Mouse (Mus musculus): ENCODE data around the gene Eng.

Eng gene

DNA sequence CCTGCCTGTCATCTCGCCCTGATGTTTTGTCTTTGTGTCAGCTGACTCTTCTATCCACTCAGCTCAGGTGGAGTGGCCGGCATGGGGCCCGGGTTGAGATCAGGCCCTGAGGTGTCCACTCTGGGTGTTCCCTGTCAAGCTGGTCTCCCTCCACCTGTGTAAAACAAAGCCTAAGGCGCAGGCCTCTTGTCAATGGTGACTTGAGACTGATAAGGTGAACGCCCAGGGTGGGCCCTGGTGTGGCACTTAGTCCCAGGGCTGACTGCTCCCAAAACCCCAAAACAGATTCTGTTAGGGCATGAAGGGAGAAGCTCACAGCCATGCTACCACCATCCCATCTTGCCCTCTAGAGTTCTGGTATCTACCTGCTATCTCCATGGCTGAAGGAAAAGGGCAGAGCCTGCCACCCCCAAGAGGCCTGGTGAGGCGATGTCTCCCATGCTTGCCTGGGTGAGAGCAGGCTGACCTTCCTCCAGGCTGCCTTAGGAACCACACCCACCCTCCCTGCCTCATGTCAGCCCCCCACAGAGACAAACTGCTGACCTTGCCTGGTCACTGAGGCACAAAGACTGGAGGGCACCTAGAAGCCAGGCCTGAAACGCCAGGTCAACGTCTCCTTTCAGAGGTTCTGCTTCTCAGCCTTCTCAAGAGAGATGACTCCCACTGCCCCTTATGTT lies 1.5 kb upstream of the Eng start:
- no peak for DNase-seq (ENCODE audit: low spot score)

DNA sequence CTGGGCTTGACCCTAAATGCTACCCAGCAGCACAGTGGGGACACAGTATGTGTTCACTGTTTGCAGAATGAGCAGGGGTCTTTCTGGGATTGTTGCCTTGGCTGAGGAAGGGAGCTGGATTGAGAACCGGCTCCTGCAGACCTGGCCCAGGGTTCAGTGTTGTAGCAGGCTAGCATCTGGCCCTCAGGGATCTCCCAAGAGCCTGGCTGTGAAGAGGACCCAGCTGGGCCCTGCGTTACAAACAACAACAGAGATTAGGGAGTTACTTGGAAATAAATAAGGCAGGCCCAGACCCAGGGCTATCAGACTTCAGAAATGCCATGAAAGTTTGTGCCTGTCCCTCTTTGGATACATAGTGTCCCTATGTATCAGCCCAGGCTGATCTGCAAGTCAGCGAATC lies 748 bp upstream of the Eng start:
- DNase-seq (ENCODE audit: low spot score): no peak

DNA sequence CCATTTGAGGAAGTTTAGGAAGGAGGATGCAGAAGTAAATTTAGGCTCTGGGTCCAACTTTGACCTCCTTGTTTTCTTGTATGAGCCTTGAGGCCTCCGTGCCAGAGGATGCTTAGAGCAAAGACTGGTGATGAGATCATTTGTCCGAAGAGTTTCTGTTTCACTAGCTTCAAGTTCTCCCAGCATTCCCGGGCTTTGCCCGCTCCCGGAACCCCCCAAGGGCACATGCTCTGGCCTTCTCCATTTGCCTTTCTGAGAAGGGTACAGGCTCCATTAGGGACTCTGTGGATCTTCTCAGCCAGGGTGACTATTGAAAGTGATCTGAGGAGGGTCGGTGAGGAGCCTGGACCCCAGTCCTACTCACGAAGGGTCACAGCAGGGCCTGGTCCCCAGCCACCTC lies 971 bp downstream of the Eng start:
- no peak for DNase-seq (ENCODE audit: low spot score)

DNA sequence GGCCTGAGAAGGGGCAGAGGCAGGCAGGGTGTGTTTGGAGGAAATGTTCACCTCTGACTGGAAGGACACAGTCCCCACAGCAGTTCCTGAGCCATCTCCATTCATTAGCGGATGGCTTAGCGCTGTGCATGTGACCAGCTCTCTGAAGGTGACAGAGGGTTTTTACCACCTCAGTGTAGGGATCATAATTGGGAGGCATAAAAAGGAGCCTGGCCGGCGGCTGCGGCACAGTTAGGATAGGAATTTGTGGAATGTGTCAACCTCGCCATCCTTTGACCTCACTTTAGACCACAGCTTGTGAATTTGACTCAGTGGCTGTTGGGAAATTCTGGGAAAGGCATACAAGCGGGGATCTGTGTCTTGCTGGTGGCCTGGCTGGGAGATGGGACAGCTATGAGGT lies 7.4 kb downstream of the Eng start:
- DNase-seq (ENCODE audit: low spot score): no peak

DNA sequence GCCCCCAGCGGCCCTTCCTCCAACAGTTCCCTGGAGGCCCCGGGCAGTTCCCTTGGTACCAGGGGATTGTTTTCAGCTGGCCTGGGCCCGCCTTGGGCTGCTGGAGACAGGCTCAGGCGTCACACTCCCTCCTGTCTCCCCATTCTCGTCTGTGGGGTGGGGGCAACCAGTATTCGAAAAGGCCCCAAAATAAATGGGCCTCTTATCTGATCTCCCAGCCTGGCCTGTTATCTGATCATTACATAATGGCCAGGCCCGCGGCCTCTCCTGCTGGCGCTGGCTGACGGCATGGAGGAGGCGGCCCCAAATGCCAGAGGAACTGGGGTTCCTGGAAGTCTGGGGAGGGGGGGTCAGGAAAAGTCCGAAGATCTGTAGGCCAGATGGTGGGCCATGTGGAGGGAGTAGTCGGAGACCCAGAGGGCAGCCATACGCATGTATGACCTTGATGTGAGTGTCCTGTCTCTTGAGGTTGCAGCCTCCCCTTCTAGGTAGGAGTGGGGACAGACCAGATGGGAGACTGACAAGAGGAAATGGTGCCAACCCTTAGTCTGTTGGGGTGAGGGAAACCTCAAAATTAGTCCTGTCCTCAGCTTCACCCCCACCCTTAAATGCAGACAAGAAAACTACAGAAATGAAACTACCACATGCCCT lies 8.5 kb downstream of the Eng start:
- no peak for DNase-seq (ENCODE audit: low spot score)

DNA sequence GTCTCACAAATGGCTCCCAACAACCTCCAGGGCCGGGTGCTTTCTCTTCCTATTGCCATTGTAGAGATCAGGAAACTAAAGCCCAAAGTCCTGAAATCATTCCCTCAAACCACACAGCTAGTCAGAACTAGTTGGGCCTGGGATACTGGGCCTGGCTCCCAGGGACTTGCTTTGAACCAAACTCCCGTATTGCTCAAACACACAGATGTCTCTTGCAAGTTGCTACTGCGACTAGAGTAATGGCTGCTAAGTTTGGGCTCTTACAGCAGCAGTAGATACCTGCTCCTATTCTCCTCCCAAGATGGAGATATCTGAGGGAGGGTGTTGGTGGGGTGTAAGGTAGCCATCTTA lies 9.0 kb downstream of the Eng start:
- no peak for DNase-seq (ENCODE audit: low spot score)

DNA sequence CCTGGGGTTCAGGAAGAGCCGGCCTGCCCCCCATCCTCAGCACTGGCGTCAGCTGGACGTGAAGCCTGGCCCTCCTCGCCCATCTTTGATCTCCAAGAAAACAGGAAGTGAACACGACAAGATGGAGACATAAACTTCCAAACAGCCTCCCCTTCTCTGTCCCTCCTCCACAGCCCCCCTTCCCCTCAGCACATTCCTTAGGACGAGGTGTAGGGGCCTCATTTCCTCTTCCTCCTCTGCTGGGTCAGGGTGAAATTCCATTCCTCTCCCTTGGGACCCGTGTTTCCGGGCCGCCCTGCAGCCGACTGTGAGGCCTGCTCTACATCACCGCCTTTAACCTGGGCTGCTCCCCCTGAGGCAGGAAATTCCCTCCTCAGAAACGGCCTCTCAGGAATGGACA lies 9.4 kb downstream of the Eng start:
- no peak for DNase-seq (ENCODE audit: low spot score)

DNA sequence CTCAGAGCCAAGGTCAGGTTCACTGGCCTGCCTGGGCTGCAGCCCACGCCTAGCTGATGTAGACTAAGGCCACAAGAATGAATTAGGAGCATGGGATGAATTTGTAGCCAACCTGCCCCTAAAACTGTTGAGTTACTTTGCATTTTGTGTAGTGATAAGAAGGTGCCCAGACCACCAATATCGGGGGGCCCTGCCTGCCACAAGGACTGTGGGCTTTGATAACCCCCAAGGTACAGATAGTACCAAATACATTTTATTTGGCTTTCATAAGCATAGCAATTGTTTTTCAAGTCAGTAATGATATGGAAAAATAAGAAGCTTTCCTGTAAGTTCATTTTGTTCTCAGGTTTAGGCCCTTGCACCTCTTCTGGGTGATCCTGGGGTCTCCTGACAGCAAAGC lies 12.5 kb downstream of the Eng start:
- DNase-seq (ENCODE audit: low spot score): no peak

DNA sequence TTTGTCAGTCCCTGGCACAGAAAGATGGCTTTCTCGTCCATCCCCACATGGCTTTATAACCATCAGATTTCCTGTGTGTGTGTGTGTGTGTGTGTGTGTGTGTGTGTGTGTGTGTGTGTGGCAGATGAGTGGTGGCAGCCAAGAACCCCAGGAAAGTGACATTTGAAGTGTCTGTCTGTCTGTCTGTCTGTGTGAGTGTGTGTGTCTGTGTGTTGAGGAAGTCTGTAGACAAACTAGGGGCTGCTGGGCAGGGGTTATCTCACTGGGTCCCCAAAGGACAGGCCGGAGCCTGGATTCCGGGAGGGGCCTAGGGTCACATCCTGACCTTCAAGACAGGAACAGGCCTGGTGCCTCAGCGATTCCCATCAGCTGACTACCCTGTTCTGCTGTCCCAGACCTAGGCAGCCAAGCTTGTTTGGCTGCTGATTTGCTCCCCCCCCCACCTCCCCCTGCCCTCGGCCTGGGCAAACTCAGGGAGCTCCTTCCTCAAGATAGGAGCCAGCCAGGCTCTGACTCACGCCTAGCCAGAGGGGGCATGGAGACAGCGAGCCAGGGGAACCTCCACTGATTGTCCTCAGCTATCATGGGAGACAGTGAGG lies 15.2 kb downstream of the Eng start:
- DNase-seq (ENCODE audit: low spot score): no peak

DNA sequence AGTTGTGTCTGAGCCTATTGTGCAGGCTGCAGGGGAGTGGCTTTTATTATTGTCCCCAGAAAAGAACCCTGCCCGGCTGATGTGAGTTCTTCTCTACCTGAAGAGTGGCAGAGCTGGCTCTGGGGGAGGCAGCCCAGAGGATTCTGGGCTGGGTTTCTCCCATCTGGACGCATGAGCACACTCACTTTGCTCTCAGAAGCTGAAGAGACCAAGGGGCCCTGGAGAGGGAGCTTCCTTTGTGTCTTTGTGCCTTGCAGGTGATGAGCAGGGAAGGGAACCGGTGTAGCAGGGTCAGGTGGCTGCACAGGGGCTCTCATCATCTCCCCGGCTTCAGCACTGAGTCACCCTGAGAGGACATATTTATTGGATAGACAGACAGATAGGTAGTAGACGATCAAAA lies 15.9 kb downstream of the Eng start:
- DNase-seq (ENCODE audit: low spot score): no peak

DNA sequence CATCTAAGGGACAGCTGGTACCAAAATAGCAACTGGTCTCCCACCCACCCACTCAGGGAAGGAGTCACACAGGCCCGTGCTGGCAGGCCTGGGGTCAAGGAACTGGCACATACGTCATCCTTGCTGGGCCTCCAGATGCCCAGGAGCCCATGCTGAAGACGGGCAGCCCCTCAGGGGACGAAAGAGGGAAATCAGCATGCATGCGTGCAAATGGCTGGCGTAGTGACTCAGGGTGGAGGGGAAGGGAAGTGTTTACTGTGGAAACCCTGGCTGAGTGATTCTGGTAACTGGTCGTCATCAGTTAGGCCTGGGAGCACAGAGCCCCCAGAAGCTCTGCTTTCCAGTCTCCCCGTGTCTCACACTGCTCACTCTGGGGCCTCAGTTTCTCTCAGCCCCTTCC lies 18.9 kb downstream of the Eng start:
- DNase-seq (ENCODE audit: low spot score): no peak

DNA sequence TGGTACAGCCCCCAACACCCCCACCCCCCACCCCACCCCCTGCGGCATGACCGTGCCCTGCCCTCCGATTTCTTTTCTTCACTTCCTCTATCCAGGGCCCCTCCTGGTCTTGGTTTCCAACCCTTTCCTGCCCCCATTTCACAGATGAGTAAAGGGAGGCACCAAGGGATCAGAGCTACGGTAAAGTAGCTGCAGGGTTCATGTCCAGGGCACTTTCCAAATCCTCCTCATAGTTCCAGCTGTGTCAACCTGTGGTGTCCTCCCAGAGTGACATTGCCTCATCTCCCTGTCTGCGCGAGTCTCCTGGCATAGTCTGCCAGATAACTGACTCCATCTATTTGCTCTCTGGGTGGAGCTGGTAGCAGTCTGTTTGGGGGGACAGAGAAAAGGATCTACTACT lies 19.5 kb downstream of the Eng start:
- no peak for DNase-seq (ENCODE audit: low spot score)

DNA sequence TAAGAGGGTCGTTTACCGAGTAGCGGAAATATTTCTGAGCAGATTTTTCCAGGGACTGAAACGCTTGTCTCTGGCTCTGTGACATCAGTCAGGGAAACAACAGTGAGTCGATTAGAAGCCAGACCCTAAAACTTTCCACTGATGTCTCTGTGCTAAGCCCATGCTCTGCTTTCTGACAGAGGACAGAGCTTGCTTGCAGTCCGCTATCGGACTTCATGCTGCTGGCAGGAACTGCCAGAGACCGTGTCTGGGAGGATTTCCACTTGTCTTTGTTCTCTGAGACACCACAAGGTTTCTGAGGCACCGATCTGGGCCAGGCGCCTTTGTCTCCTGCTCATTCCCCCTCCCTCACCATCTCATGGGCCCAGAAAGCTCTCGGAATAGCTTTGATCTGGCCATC lies 21.4 kb downstream of the Eng start:
- DNase-seq (ENCODE audit: low spot score): no peak

DNA sequence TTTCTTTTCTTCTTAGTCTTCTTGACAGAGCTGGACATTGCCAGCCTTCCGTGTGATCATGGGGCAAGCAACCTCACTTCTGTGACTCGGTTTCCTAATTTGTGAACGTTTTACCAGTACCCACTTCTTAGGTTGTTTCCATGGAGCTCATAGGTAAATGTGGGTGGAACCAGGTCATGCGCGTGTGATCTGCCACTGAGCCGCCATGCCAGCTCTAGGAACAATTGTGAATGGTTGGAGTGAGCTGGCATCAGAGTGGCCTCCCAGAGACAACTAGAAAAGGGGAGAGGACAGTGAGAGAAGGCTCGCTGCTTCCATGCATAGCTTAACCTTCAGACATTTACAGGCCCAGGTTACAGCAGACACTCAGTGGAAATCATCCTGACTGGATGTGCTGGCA lies 21.8 kb downstream of the Eng start:
- no peak for DNase-seq (ENCODE audit: low spot score)

DNA sequence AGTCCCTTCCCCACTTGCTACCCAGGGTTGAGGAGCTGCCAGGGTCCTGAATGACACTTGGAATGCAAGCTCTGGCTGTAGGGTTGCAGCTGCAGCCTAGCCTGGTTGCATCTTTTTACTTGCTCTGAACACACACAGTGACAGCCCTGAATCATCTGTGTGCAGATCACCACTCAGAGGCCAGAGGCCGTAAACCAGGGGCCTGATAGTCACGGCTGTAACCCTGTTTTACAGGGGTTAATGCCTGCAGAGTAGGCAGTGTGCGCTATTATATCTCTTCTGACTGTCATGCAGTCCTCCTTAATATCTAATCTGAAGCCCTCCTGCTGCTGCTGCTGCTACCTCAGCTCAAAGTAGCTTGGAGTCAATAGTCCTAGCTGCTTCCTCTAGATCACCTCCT lies 23.5 kb downstream of the Eng start:
- no peak for DNase-seq (ENCODE audit: low spot score)

DNA sequence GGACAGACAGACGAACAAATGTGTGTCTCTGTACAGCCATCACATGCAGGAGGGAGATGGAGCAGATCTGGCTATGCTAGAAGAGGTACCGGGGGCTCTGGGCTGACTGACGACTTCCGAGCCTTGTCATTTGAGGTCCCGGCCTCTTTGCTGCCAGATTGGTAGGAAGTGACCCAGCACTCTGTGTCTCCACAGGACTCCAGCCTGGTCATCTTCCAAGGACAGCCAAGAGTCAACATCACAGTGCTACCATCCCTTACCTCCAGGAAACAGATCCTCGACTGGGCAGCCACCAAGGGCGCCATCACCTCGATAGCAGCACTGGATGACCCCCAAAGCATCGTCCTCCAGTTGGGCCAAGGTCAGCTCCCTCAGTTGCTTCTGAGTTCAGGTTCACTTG lies 24.8 kb downstream of the Eng start:
- DNase-seq (ENCODE audit: low spot score): no peak

DNA sequence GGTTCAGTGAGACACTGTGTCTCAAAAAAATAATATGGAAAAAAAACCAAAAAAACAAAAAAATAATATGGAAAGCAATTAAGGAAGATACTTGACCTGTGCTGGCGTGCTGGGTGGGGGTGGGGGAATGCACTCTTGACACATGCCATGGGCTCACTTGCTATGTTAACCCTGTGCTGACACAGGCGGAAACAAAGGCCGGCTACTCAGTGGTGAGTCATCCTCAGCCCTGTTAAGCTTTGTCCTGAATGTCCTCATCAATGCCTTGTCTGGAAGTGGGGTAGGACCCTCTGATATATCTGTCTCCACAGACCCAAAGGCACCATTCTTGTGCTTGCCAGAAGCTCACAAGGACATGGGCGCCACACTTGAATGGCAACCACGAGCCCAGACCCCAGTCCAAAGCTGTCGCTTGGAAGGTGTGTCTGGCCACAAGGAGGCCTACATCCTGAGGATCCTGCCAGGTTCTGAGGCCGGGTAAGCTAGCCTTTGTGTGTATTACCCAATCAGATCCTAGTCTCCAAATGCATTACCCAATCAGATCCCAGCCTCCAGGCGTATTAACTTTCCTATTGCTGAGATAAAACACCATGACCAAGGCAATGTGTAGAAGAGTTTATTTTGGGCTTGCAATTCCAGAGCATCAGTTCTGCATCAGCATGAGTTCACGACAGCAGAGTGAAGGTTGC lies 25.7 kb downstream of the Eng start:
- DNase-seq (ENCODE audit: low spot score): no peak

DNA sequence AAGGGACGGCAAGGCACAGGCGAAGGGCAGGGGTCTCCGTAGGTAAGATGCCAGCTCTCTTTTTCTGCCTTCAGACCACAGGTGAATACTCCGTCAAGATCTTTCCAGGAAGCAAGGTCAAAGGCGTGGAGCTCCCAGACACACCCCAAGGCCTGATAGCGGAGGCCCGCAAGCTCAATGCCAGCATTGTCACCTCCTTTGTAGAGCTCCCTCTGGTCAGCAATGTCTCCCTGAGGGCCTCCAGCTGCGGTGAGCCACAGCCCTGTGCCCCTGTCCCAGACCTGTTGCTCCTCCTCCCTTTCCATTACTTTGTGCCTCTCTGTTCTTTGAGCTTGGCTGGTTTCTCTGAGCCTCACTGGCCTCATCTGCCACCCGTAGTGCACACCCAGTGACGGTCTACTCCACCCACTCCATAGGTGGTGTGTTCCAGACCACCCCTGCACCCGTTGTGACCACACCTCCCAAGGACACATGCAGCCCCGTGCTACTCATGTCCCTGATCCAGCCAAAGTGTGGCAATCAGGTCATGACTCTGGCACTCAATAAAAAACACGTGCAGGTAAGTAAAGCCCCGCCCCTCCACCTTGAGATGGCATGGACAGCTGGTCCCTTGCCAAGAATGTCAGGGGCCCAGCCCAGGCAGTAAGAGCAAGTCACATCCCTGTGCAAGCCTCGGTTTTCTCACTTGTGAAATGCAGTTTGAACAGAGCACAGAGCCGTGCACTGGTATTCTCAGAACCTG lies 27.0 kb downstream of the Eng start:
- DNase-seq (ENCODE audit: low spot score): no peak

DNA sequence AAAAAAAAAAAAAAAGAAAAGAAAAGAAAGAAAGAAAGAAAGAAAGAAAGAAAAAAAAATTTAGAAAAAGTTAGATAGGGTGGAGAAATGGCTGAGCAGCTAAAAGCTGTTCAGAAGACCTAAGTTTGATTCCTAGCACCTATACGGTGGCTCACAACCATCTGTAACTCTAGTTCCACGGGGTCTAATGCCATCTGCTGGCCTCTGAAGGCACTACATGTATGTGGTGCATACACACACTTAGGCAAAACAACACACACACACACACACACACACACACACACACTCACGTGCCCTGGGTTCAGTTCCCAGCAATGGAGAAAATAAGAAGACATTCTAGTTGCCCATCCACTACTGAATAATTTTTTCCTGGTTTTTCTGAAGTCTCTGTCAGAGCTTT lies 30.4 kb downstream of the Eng start:
- DNase-seq (ENCODE audit: low spot score): no peak

DNA sequence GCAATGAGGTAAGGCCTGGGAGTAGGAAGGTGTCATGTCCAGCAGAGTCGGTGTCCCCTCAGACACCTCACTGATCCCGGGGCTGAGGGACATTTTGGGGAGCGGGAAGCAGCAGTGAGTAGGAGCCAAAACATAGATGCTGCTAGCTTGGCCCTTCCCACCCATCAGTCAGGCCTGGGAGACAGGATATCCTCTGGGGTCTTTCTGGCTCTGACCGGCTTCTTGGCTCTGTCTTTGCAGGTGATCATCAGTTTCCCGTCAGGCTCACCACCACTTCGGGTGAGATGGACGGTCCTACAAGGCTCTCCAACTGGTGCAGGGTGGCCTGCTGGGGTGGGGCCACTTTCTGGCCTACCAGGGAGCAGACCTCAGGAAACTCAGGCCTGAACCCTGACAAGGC lies 31.3 kb downstream of the Eng start:
- DNase-seq (ENCODE audit: low spot score): no peak

DNA sequence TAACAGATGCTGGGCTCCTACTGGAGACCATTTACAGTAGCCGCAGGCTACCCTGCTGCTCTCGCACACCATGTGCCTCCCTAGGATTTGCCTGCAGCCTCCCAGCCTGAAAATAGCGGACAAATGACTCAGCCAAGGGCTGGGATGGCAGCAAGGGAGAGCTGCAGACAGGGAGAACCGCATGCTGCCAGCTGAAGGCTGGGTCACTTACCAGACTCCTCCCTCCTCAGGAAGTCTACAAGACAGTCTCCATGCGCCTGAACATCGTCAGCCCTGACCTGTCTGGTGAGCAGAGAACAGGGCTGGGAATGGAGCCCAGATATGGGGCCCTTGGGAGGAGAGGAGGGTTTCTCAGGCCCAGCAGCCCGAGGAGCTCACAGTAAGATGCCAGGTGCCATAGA lies 33.7 kb downstream of the Eng start:
- no peak for DNase-seq (ENCODE audit: low spot score)

DNA sequence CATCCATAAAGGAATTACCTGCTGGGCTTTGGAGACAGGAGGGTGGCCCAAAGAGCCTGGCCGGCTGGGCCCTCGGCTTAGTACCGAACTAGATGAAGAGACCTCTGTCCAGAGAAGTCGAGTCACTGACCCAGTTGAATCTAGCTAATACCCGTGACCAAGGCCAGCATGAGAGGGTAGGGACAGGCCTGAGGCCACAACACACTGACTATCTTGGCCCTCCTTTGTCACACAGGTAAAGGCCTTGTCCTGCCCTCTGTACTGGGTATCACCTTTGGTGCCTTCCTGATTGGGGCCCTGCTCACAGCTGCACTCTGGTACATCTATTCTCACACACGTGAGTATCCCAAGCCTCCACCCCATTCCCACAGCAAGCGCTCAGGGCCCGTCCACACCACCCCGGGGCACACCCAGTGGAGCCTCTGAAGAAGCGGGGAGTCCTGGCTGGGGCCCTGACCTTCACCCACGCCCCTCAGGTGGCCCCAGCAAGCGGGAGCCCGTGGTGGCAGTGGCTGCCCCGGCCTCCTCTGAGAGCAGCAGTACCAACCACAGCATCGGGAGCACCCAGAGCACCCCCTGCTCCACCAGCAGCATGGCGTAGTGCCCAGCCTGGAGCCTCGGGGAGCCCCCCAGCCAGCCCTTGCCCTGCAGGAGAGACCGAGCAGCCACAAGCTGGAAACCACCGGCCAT lies 34.7 kb downstream of the Eng start:
- DNase-seq (ENCODE audit: low spot score): no peak
